Mouse (Mus musculus): ENCODE measurements at regions not wholly inside any gene's neighbourhood (a gene's known extent, or its start where the extent isn't known, plus 50 kb on each side); places are given as distances from the start of the nearest gene placed in this dataset.

DNA sequence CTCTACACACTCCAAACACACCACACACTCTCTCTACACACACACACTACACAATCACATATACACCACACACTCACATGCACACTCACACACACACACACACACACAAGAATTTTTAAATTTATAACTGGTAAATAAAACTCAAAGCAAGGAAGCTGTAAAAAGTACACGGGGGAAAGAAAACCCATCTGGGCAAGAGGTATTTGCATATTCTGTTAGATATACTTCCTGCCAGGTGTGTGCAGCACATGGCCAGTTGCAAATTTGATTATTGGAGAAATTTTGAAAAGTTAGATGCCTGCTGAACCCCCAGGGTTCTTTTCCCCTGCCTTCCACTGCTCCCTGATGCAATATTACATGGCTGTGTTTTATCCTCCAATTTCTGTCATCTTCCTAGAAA lies 226.4 kb downstream of the Lpin1 start:
- peak overlapping the region; percentile 96; the same call in 1 of the 2 replicates for H3K27ac ChIP-seq (ENCODE audit: control insufficient read depth, insufficient read depth, low read depth, low read length, poor library complexity)
- TF ChIP-seq CTCF (IDR thresholded peaks at IDR 0.05; ENCODE audit: control insufficient read depth, insufficient read depth, low read length) = no peak
- no peak for TF ChIP-seq POLR2A (IDR thresholded peaks at IDR 0.05; ENCODE audit: borderline replicate concordance, control insufficient read depth, low read depth, low read length)
- WGBS = 32% methylated on average over 1 of the region's 1 CpGs
- peaks cover 3% of the 10 kb centered on the region; the same call in 1 of the 2 replicates for H3K4me1 ChIP-seq (ENCODE audit: control insufficient read depth, insufficient read depth, low read length)
- peak overlapping the region; percentile 32 for H3K4me3 ChIP-seq (replicated peaks; ENCODE audit: control insufficient read depth, low read depth, low read length)

DNA sequence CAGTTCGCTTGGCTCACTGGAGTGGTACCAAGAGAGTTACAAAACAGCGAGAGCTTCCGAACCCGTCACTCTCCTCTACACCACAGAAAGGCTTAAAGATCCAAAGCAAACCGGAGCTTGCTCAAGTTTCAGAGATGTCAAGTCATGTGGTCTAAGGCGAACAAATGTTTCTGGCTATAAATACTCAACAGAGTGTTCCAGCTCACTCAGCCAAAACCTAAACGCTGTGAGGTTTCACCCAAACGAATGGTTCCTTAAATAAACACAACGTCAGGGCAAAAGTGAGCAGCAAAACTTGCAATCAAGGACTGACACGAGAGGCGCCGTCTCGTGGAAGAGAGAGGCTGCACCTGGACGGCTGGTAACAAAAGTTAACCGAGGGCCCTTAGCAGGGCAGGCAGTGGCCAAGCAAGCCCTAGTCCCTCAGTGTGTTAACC lies 227.2 kb downstream of the Lpin1 start:
- no peak for TF ChIP-seq POLR2A (IDR thresholded peaks at IDR 0.05; ENCODE audit: borderline replicate concordance, control insufficient read depth, low read depth, low read length)
- no peak for TF ChIP-seq CTCF (IDR thresholded peaks at IDR 0.05; ENCODE audit: control insufficient read depth, insufficient read depth, low read length)
- H3K4me3 ChIP-seq (replicated peaks; ENCODE audit: control insufficient read depth, low read depth, low read length) = no peak overlapping the region
- peak overlapping the region; percentile 96 for H3K27ac ChIP-seq (ENCODE audit: control insufficient read depth, insufficient read depth, low read depth, low read length, poor library complexity)
- H3K4me1 ChIP-seq (ENCODE audit: control insufficient read depth, insufficient read depth, low read length) = peaks cover 3% of the 10 kb centered on the region; the same call in 1 of the 2 replicates
- WGBS = 72% methylated on average over 15 of the region's 15 CpGs

- no peak overlapping the region; the same call in 1 of the 2 replicates for H3K27ac ChIP-seq (ENCODE audit: control insufficient read depth, insufficient read depth, low read depth, low read length, poor library complexity)
- peaks cover 3% of the 10 kb centered on the region; the same call in 1 of the 2 replicates for H3K4me1 ChIP-seq (ENCODE audit: control insufficient read depth, insufficient read depth, low read length)
- TF ChIP-seq CTCF (IDR thresholded peaks at IDR 0.05; ENCODE audit: control insufficient read depth, insufficient read depth, low read length) (no peak), POLR2A (IDR thresholded peaks at IDR 0.05; ENCODE audit: borderline replicate concordance, control insufficient read depth, low read depth, low read length) (no peak)
- 76% methylated on average over 11 of the region's 11 CpGs for WGBS
- no peak overlapping the region for H3K4me3 ChIP-seq (replicated peaks; ENCODE audit: control insufficient read depth, low read depth, low read length)
Observed at GRCm38 (mm10) chr12:16382417-16382988, 228.3 kb downstream of the Lpin1 start.

GRCm38 (mm10) chr12:16381026-16381425 lies 229.7 kb downstream of the Lpin1 start:
- peaks cover 1% of the 10 kb centered on the region; the same call in 1 of the 2 replicates for H3K4me1 ChIP-seq (ENCODE audit: control insufficient read depth, insufficient read depth, low read length)
- no peak overlapping the region for H3K27ac ChIP-seq (ENCODE audit: control insufficient read depth, insufficient read depth, low read depth, low read length, poor library complexity)
- H3K4me3 ChIP-seq (replicated peaks; ENCODE audit: control insufficient read depth, low read depth, low read length) = no peak overlapping the region
- 68% methylated on average over 4 of the region's 4 CpGs for WGBS
- TF ChIP-seq CTCF (IDR thresholded peaks at IDR 0.05; ENCODE audit: control insufficient read depth, insufficient read depth, low read length) = no peak
- TF ChIP-seq POLR2A (IDR thresholded peaks at IDR 0.05; ENCODE audit: borderline replicate concordance, control insufficient read depth, low read depth, low read length) = no peak

- TF ChIP-seq POLR2A (IDR thresholded peaks at IDR 0.05; ENCODE audit: borderline replicate concordance, control insufficient read depth, low read depth, low read length) (no peak), CTCF (IDR thresholded peaks at IDR 0.05; ENCODE audit: control insufficient read depth, insufficient read depth, low read length) (no peak)
- WGBS = 68% methylated on average over 2 of the region's 2 CpGs
- peaks cover 1% of the 10 kb centered on the region; the same call in 1 of the 2 replicates for H3K4me1 ChIP-seq (ENCODE audit: control insufficient read depth, insufficient read depth, low read length)
Observed at GRCm38 (mm10) chr12:16380346-16380745, 230.4 kb downstream of the Lpin1 start.

GRCm38 (mm10) chr12:16379415-16379814 lies 231.4 kb downstream of the Lpin1 start:
- Histone ChIP-seq H3K27ac (ENCODE audit: control insufficient read depth, insufficient read depth, low read depth, low read length, poor library complexity) (no peak overlapping the region), H3K4me1 (ENCODE audit: control insufficient read depth, insufficient read depth, low read length) (peaks cover 1% of the 10 kb centered on the region; the same call in 1 of the 2 replicates), H3K4me3 (replicated peaks; ENCODE audit: control insufficient read depth, low read depth, low read length) (no peak overlapping the region)
- TF ChIP-seq POLR2A (IDR thresholded peaks at IDR 0.05; ENCODE audit: borderline replicate concordance, control insufficient read depth, low read depth, low read length) = no peak
- TF ChIP-seq CTCF (IDR thresholded peaks at IDR 0.05; ENCODE audit: control insufficient read depth, insufficient read depth, low read length) = no peak
- WGBS = 72% methylated on average over 2 of the region's 2 CpGs

More at GRCm38 (mm10) chr12:16380346-16380745, 230.4 kb downstream of the Lpin1 start:
- Histone ChIP-seq H3K4me3 (replicated peaks; ENCODE audit: control insufficient read depth, low read depth, low read length) (no peak overlapping the region), H3K27ac (ENCODE audit: control insufficient read depth, insufficient read depth, low read depth, low read length, poor library complexity) (no peak overlapping the region)

- H3K4me3 ChIP-seq (replicated peaks; ENCODE audit: control insufficient read depth, low read depth, low read length) = no peak overlapping the region
- no peak for TF ChIP-seq POLR2A (IDR thresholded peaks at IDR 0.05; ENCODE audit: borderline replicate concordance, control insufficient read depth, low read depth, low read length)
- no peak for TF ChIP-seq CTCF (IDR thresholded peaks at IDR 0.05; ENCODE audit: control insufficient read depth, insufficient read depth, low read length)
- 80% methylated on average over 3 of the region's 3 CpGs for WGBS
- no peaks in the 10 kb centered on the region; the same call in 1 of the 2 replicates for H3K4me1 ChIP-seq (ENCODE audit: control insufficient read depth, insufficient read depth, low read length)
- H3K27ac ChIP-seq (ENCODE audit: control insufficient read depth, insufficient read depth, low read depth, low read length, poor library complexity) = no peak overlapping the region
Observed at GRCm38 (mm10) chr12:16378501-16378900, 232.3 kb downstream of the Lpin1 start.

DNA sequence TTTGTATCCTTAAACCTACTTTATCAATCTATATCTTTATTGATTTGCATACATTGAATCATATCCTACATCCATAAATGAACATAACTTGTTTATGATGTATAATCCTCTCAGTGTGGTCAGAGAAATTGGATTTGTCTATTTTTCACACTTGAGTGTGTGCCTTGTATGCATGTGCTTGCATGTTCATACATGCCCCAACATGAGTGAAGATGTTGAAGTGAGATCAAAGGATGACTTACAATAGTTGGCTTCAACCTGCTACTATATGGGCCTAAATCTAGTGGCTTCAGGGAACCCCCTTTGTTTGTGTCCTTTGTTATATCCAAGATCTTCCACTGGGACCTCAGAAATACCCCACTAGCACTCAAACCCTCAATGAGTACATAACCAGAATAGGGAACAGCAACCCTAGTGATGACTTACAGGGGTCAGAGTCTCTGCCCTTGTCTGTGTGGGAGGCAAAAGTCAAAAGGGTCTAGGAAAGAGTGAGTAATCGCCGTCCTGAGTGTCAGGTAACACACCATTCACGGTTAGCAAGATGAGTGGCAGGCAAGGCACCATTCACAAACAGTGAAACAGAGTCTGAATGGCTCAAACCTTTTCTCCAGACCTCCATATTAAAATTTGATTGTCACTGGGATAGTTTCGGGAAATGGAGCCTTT lies 236.3 kb downstream of the Lpin1 start:
- no peak for TF ChIP-seq POLR2A (IDR thresholded peaks at IDR 0.05; ENCODE audit: borderline replicate concordance, control insufficient read depth, low read depth, low read length)
- no peak for TF ChIP-seq CTCF (IDR thresholded peaks at IDR 0.05; ENCODE audit: control insufficient read depth, insufficient read depth, low read length)
- 78% methylated on average over 4 of the region's 4 CpGs for WGBS
- Histone ChIP-seq H3K4me3 (replicated peaks; ENCODE audit: control insufficient read depth, low read depth, low read length) (no peak overlapping the region), H3K27ac (ENCODE audit: control insufficient read depth, insufficient read depth, low read depth, low read length, poor library complexity) (no peak overlapping the region), H3K4me1 (ENCODE audit: control insufficient read depth, insufficient read depth, low read length) (no peaks in the 10 kb centered on the region)
